Mouse (Mus musculus) hindbrain, embryonic 10.5 days (tissue): ENCODE results near the gene BC024978. TPM values are rescaled to one million over a fixed set of nuclear protein-coding genes. Genes with fewer than 3 reads are reported as not detected.

Experiments
- DNase-seq: peaks from one replicate; pipeline ENCODE4 v3.0.0-alpha.2; 2017; ENCODE audit warnings: low spot score
- H3K27ac ChIP-seq: fragments of 300-500 bp; sonication (generic); 2 replicates; pipeline ENCODE4 v1.5.1; 2016; ENCODE audit warnings: mild to moderate bottlenecking, moderate library complexity
- H3K27me3 ChIP-seq: fragments of 300-500 bp; sonication (generic); 2 replicates; pipeline ENCODE4 v1.6.1; 2016; ENCODE audit warnings: mild to moderate bottlenecking; ENCODE audit not compliant: poor library complexity, insufficient read depth, severe bottlenecking
- H3K36me3 ChIP-seq: fragments of 300-500 bp; sonication (generic); 2 replicates; pipeline ENCODE4 v1.6.1; 2016; ENCODE audit warnings: mild to moderate bottlenecking, moderate library complexity
- H3K4me1 ChIP-seq: fragments of 300-500 bp; sonication (generic); replicated peaks from 2 replicates; pipeline ENCODE4 v1.6.1; 2016; ENCODE audit warnings: mild to moderate bottlenecking
- H3K4me3 ChIP-seq: fragments of 300-500 bp; sonication (generic); 2 replicates; pipeline ENCODE4 v1.5.1; 2016; ENCODE audit warnings: mild to moderate bottlenecking, moderate library complexity
- H3K9me3 ChIP-seq: fragments of 300-500 bp; sonication (generic); 2 replicates; pipeline ENCODE4 v1.6.1; 2016; ENCODE audit warnings: mild to moderate bottlenecking, moderate library complexity
- WGBS: fragments of 180-500 bp; shearing (Covaris S2); methylation state at CpG from one replicate; pipeline ENCODE4 v1.1.7; 2016; 5-methylcytosine and 5-hydroxymethylcytosine counted together
- polyA plus RNA-seq: library from polyadenylated mRNA; unstranded; fragments of >200 nt; fragmentation: Nextera tagmentation; extraction: Ambion mirVana; gene quantifications from 2 replicates; pipeline ENCODE4 v1.2.1, GENCODE M21; 2016

Gene BC024978
- polyA plus RNA-seq, 1 experiment from 2014 or later = 4.3 TPM

- H3K9me3 ChIP-seq = no peaks in the 10 kb centered on the region
- peak overlapping the region; percentile 99 for H3K27ac ChIP-seq
- WGBS = 79% methylated on average over 23 of the region's 23 CpGs
- H3K4me3 ChIP-seq = peak overlapping the region; percentile 69
- peaks cover 65% of the 10 kb centered on the region for H3K4me1 ChIP-seq
- H3K27me3 ChIP-seq = no peaks in the 10 kb centered on the region
- DNase-seq = no peak
- peaks cover 52% of the 10 kb centered on the region for H3K36me3 ChIP-seq
These were observed 30.4 kb upstream of the BC024978 start for GRCm38 (mm10) chr7:27165007-27165655.

- H3K9me3 ChIP-seq = no peaks in the 10 kb centered on the region
- H3K27me3 ChIP-seq = no peaks in the 10 kb centered on the region
- 5% methylated on average over 8 of the region's 8 CpGs for WGBS
- peaks cover 54% of the 10 kb centered on the region for H3K36me3 ChIP-seq
- peak overlapping the region; percentile 69 for H3K4me3 ChIP-seq
- peaks cover 60% of the 10 kb centered on the region for H3K4me1 ChIP-seq
- H3K27ac ChIP-seq = peak overlapping the region; percentile 99
- DNase-seq = peak; percentile 23
These were observed 29.9 kb upstream of the BC024978 start for GRCm38 (mm10) chr7:27165696-27166095.

GRCm38 (mm10) chr7:27166229-27166613 lies 29.4 kb upstream of the BC024978 start:
- H3K36me3 ChIP-seq = peaks cover 54% of the 10 kb centered on the region
- DNase-seq = peak; percentile 85
- H3K27ac ChIP-seq = peak overlapping the region; percentile 99
- H3K27me3 ChIP-seq = no peaks in the 10 kb centered on the region
- H3K9me3 ChIP-seq = no peaks in the 10 kb centered on the region
- peaks cover 54% of the 10 kb centered on the region for H3K4me1 ChIP-seq
- peak overlapping the region; percentile 69 for H3K4me3 ChIP-seq
- under 1% methylated on average over 43 of the region's 43 CpGs for WGBS

- Histone ChIP-seq H3K4me3 (peak within 1 kb of the TSS; percentile 69), H3K36me3 (peaks cover 54% of the 10 kb centered on the region), H3K4me1 (peaks cover 48% of the 10 kb centered on the region), H3K27me3 (no peaks in the 10 kb centered on the region), H3K9me3 (no peaks in the 10 kb centered on the region), H3K27ac (peak within 1 kb of the TSS; percentile 99)
- WGBS = 2% methylated on average over 61 of the region's 61 CpGs
- DNase-seq = peak; percentile 95
These were observed 28.7 kb upstream of the BC024978 start, which contains the start of gene Egln2 for GRCm38 (mm10) chr7:27166614-27167474. Gene Egln2 (minus strand): TSS chr7:27166802.

GRCm38 (mm10) chr7:27167475-27168094 lies 28.0 kb upstream of the BC024978 start:
- Histone ChIP-seq H3K9me3 (no peaks in the 10 kb centered on the region), H3K4me1 (peaks cover 41% of the 10 kb centered on the region), H3K27ac (peak overlapping the region; percentile 99), H3K4me3 (peak overlapping the region; percentile 69), H3K36me3 (peaks cover 54% of the 10 kb centered on the region), H3K27me3 (no peaks in the 10 kb centered on the region)
- WGBS = 78% methylated on average over 11 of the region's 11 CpGs
- no peak for DNase-seq

GRCm38 (mm10) chr7:27168371-27168770 lies 27.2 kb upstream of the BC024978 start:
- no peaks in the 10 kb centered on the region for H3K9me3 ChIP-seq
- H3K4me1 ChIP-seq = peaks cover 33% of the 10 kb centered on the region
- WGBS = 90% methylated on average over 5 of the region's 5 CpGs
- H3K36me3 ChIP-seq = peaks cover 54% of the 10 kb centered on the region
- H3K4me3 ChIP-seq = no peak overlapping the region
- H3K27me3 ChIP-seq = no peaks in the 10 kb centered on the region
- H3K27ac ChIP-seq = no peak overlapping the region
- no peak for DNase-seq

GRCm38 (mm10) chr7:27170981-27171380 lies 24.6 kb upstream of the BC024978 start:
- no peaks in the 10 kb centered on the region for H3K27me3 ChIP-seq
- peaks cover 55% of the 10 kb centered on the region for H3K36me3 ChIP-seq
- DNase-seq = no peak
- H3K27ac ChIP-seq = no peak overlapping the region
- H3K4me3 ChIP-seq = no peak overlapping the region
- 89% methylated on average over 3 of the region's 3 CpGs for WGBS
- no peaks in the 10 kb centered on the region for H3K9me3 ChIP-seq
- H3K4me1 ChIP-seq = peaks cover 7% of the 10 kb centered on the region

GRCm38 (mm10) chr7:27174496-27174895 lies 21.1 kb upstream of the BC024978 start:
- Histone ChIP-seq H3K27me3 (no peaks in the 10 kb centered on the region), H3K4me3 (no peak overlapping the region), H3K4me1 (peaks cover 12% of the 10 kb centered on the region), H3K27ac (no peak overlapping the region), H3K9me3 (no peaks in the 10 kb centered on the region), H3K36me3 (peaks cover 52% of the 10 kb centered on the region)
- 90% methylated on average over 15 of the region's 15 CpGs for WGBS
- DNase-seq = no peak

GRCm38 (mm10) chr7:27174896-27175295 lies 20.7 kb upstream of the BC024978 start:
- 95% methylated on average over 7 of the region's 7 CpGs for WGBS
- Histone ChIP-seq H3K36me3 (peaks cover 52% of the 10 kb centered on the region), H3K9me3 (no peaks in the 10 kb centered on the region), H3K27me3 (no peaks in the 10 kb centered on the region), H3K4me1 (peaks cover 16% of the 10 kb centered on the region), H3K27ac (no peak overlapping the region), H3K4me3 (no peak overlapping the region)
- DNase-seq = no peak

GRCm38 (mm10) chr7:27177942-27178323 lies 17.6 kb upstream of the BC024978 start:
- 24% methylated on average over 4 of the region's 4 CpGs for WGBS
- peak overlapping the region; percentile 63 for H3K4me3 ChIP-seq
- H3K27me3 ChIP-seq = no peaks in the 10 kb centered on the region
- no peak for DNase-seq
- peaks cover 19% of the 10 kb centered on the region for H3K4me1 ChIP-seq
- H3K27ac ChIP-seq = peak overlapping the region; percentile 90
- H3K36me3 ChIP-seq = peaks cover 32% of the 10 kb centered on the region
- H3K9me3 ChIP-seq = no peaks in the 10 kb centered on the region

- peak within 1 kb of the TSS; percentile 90 for H3K27ac ChIP-seq
- DNase-seq = peak; percentile 100
- WGBS = under 1% methylated on average over 53 of the region's 53 CpGs
- peak within 1 kb of the TSS; percentile 63 for H3K4me3 ChIP-seq
- peaks cover 33% of the 10 kb centered on the region for H3K36me3 ChIP-seq
- no peaks in the 10 kb centered on the region for H3K9me3 ChIP-seq
- H3K4me1 ChIP-seq = peaks cover 19% of the 10 kb centered on the region
- H3K27me3 ChIP-seq = no peaks in the 10 kb centered on the region
These were observed 17.0 kb upstream of the BC024978 start, which contains the start of gene Rab4b for GRCm38 (mm10) chr7:27178324-27179216. Gene Rab4b (minus strand): TSS chr7:27178896.
